Mouse (Mus musculus) liver, adult 2 months (tissue): ENCODE measurements around the gene Ly9. TPM values are rescaled to one million over a fixed set of nuclear protein-coding genes. Genes with fewer than 3 reads are reported as not detected.

Source experiments
- DNase-seq: peaks from one replicate; pipeline ENCODE4 v3.0.0-alpha.2; 2011; ENCODE audit warnings: low read depth, low spot score; ENCODE audit errors: extremely low read depth
- H3K27ac ChIP-seq: fragments of 200-500 bp; replicated peaks from 2 replicates; pipeline ENCODE4 v1.5.1; 2012; ENCODE audit warnings: low read depth, mild to moderate bottlenecking, control low read depth, inconsistent platforms, low read length; ENCODE audit not compliant: insufficient read depth
- H3K27me3 ChIP-seq: fragments of 200-500 bp; 2 replicates; pipeline ENCODE4 v1.6.1; 2012; ENCODE audit warnings: mild to moderate bottlenecking, moderate library complexity, low read length, inconsistent platforms; ENCODE audit not compliant: control insufficient read depth, insufficient read depth
- H3K36me3 ChIP-seq: fragments of 200-500 bp; 2 replicates; pipeline ENCODE4 v1.6.1; 2012; ENCODE audit warnings: low read length, inconsistent platforms; ENCODE audit not compliant: control insufficient read depth, insufficient read depth
- H3K4me1 ChIP-seq: fragments of 200-500 bp; 2 replicates; pipeline ENCODE4 v1.6.1; 2011; ENCODE audit warnings: low read length; ENCODE audit not compliant: control insufficient read depth, insufficient read depth
- H3K4me3 ChIP-seq: fragments of 200-500 bp; 2 replicates; pipeline ENCODE4 v1.5.1; 2011; ENCODE audit warnings: low read depth, mild to moderate bottlenecking, control low read depth, low read length, moderate library complexity; ENCODE audit not compliant: insufficient read depth
- H3K79me2 ChIP-seq: fragments of 200-500 bp; 2 replicates; pipeline ENCODE4 v1.6.1; 2012; ENCODE audit warnings: inconsistent platforms, mild to moderate bottlenecking, low read length, moderate library complexity; ENCODE audit not compliant: control insufficient read depth, insufficient read depth
- H3K9ac ChIP-seq: fragments of 200-500 bp; 2 replicates; pipeline ENCODE4 v1.6.1; 2012; ENCODE audit warnings: low read depth, mild to moderate bottlenecking, control low read depth, inconsistent platforms, low read length
- CTCF ChIP-seq: fragments of 200-500 bp; IDR thresholded peaks from 2 replicates; pipeline ENCODE4 v1.5.1; 2011; ENCODE audit warnings: low read depth, low read length, control low read depth
- POLR2A ChIP-seq: fragments of 200-500 bp; IDR thresholded peaks from 2 replicates; pipeline ENCODE4 v1.6.1; 2011; ENCODE audit warnings: low read length, control low read depth; ENCODE audit not compliant: insufficient read depth; ENCODE audit errors: extremely low read depth
- WGBS: fragments of 180-500 bp; shearing (Covaris S2); methylation state at CpG from one replicate; pipeline ENCODE4 v1.1.7; 2018; 5-methylcytosine and 5-hydroxymethylcytosine counted together
- polyA plus RNA-seq: library from polyadenylated mRNA; depleted of rRNA; stranded (reverse); fragments of >200 nt; gene quantifications from 2 replicates; pipeline ENCODE4 v1.2.3, GENCODE M21; 2012
- total RNA-seq: library from RNA; depleted of rRNA; stranded (reverse); fragments of >200 nt; gene quantifications from 2 replicates; pipeline ENCODE4 v1.2.3, GENCODE M21; 2014

The Ly9 gene
- total and polyA plus RNA-seq, 2 experiments = 1.0 to 1.7 TPM

DNA sequence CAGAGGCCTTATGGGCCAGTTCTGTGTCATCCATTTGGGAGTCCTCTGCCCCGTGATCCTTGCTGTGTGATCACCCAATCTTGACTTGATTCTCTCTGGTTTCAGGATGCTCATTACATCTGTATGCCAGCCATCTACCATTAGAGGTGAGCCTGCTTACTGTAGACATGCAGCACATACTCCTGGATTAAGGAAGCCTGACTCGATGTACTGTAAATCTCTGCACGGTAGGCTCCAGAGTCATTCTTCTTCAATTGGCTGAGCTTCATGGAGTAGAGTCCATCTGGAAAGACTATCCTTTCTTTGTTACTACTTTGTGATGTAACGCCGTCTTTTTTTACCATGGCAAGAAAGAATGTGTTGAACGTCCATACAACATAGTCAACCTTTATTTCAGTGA is 33.6 kb upstream of the Ly9 start:
- Histone ChIP-seq H3K4me3 (no peak overlapping the region), H3K27ac (no peak overlapping the region), H3K4me1 (no peaks in the 10 kb centered on the region; the same call in 1 of the 2 replicates), H3K79me2 (no peaks in the 10 kb centered on the region), H3K36me3 (no peaks in the 10 kb centered on the region), H3K9ac (no peak overlapping the region), H3K27me3 (no peaks in the 10 kb centered on the region; the same call in 1 of the 2 replicates)
- no peak for DNase-seq
- TF ChIP-seq POLR2A = no peak
- no peak for TF ChIP-seq CTCF
- 92% methylated on average over 6 of the region's 6 CpGs for WGBS

DNA sequence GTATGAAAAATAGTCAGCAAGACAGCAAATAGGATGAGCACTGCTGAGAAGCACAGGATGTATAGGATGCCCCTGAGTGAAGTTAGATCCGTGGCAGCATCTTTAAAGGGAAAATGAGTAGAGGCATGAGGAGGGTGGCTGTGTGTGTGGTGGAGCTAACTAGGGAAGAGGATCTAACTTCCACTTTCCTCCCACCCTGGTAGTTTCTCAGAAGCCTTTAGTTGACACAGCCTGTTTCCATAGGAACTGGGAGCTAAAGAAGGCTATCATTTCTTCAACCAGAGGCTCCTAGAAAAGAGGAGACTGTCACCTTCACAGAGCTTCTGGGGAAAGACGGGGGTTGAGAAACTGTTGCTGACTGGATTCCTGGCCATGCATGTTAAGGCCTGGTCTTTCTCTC is 31.5 kb upstream of the Ly9 start:
- Histone ChIP-seq H3K9ac (no peak overlapping the region), H3K4me3 (no peak overlapping the region), H3K27me3 (no peaks in the 10 kb centered on the region; the same call in 1 of the 2 replicates), H3K79me2 (no peaks in the 10 kb centered on the region), H3K4me1 (no peaks in the 10 kb centered on the region; the same call in 1 of the 2 replicates), H3K36me3 (no peaks in the 10 kb centered on the region), H3K27ac (no peak overlapping the region)
- 70% methylated on average over 2 of the region's 2 CpGs for WGBS
- no peak for DNase-seq
- no peak for TF ChIP-seq POLR2A
- no peak for TF ChIP-seq CTCF

- no peaks in the 10 kb centered on the region; the same call in 1 of the 2 replicates for H3K27me3 ChIP-seq
- no peak overlapping the region for H3K27ac ChIP-seq
- DNase-seq = peak; percentile 23
- H3K4me3 ChIP-seq = no peak overlapping the region
- whole genome bisulfite sequencing = 72% methylated on average over 8 of the region's 8 CpGs
- no peaks in the 10 kb centered on the region for H3K36me3 ChIP-seq
- TF ChIP-seq CTCF = no peak
- H3K79me2 ChIP-seq = no peaks in the 10 kb centered on the region
- no peak overlapping the region for H3K9ac ChIP-seq
- no peaks in the 10 kb centered on the region; the same call in 1 of the 2 replicates for H3K4me1 ChIP-seq
Observed at GRCm38 (mm10) chr1:171637101-171637500, 29.9 kb upstream of the Ly9 start.

GRCm38 (mm10) chr1:171635696-171636095 is 28.5 kb upstream of the Ly9 start:
- H3K4me1 ChIP-seq = no peaks in the 10 kb centered on the region; the same call in 1 of the 2 replicates
- H3K27ac ChIP-seq = no peak overlapping the region
- H3K79me2 ChIP-seq = no peaks in the 10 kb centered on the region
- no peaks in the 10 kb centered on the region for H3K36me3 ChIP-seq
- H3K9ac ChIP-seq = no peak overlapping the region
- no peaks in the 10 kb centered on the region; the same call in 1 of the 2 replicates for H3K27me3 ChIP-seq
- no peak overlapping the region for H3K4me3 ChIP-seq
- DNase-seq = no peak
- no peak for TF ChIP-seq POLR2A
- 38% methylated on average over 6 of the region's 6 CpGs for WGBS

DNA sequence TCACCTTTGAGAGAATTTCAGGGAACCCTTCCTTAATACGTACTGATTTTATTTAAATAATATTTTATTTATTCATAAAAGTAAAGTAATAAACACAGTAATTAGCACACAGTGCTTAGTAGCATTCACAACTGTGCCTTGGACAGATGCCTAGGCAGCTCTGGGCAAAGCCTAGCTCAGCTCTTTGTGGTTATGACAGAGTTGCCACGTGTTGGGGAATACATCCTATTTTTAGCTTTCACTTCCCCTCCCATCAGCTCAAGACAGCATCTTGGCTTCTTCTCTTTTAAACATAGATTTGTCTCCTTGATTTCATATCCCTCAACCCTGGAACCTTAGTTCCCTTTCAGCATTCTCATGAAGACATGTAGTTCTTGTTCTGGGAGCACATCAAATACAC is 24.2 kb upstream of the Ly9 start:
- Histone ChIP-seq H3K36me3 (no peaks in the 10 kb centered on the region), H3K4me3 (no peak overlapping the region), H3K9ac (no peak overlapping the region), H3K4me1 (no peaks in the 10 kb centered on the region), H3K79me2 (no peaks in the 10 kb centered on the region), H3K27me3 (no peaks in the 10 kb centered on the region; the same call in 1 of the 2 replicates), H3K27ac (no peak overlapping the region)
- TF ChIP-seq CTCF (no peak), POLR2A (no peak)
- DNase-seq = peak; percentile 46
- WGBS = 54% methylated on average over 2 of the region's 2 CpGs

- Histone ChIP-seq H3K27ac (no peak overlapping the region), H3K9ac (no peak overlapping the region), H3K79me2 (no peaks in the 10 kb centered on the region), H3K36me3 (no peaks in the 10 kb centered on the region), H3K27me3 (no peaks in the 10 kb centered on the region), H3K4me1 (no peaks in the 10 kb centered on the region), H3K4me3 (no peak overlapping the region)
- no peak for DNase-seq
- WGBS = 71% methylated on average over 4 of the region's 4 CpGs
- TF ChIP-seq CTCF (no peak), POLR2A (no peak)
Observed at GRCm38 (mm10) chr1:171630912-171631311, 23.7 kb upstream of the Ly9 start.
